Mouse (Mus musculus) midbrain, embryonic 10.5 days (tissue): ENCODE measurements at regions not wholly inside any gene's neighbourhood (a gene's known extent, or its start where the extent isn't known, plus 50 kb on each side); places are given as distances from the start of the nearest gene placed in this dataset.

Experiments used
- DNase-seq: peaks from one replicate; pipeline ENCODE4 v3.0.0-alpha.2; 2017; ENCODE audit warnings: low spot score
- H3K27ac ChIP-seq: fragments of 300-500 bp; sonication (generic); replicated peaks from 2 replicates; pipeline ENCODE4 v1.5.1; 2016; ENCODE audit warnings: mild to moderate bottlenecking
- H3K27me3 ChIP-seq: fragments of 300-500 bp; sonication (generic); 2 replicates; pipeline ENCODE4 v1.6.1; 2016; ENCODE audit warnings: low read depth, mild to moderate bottlenecking; ENCODE audit not compliant: poor library complexity, severe bottlenecking
- H3K36me3 ChIP-seq: fragments of 300-500 bp; sonication (generic); 2 replicates; pipeline ENCODE4 v1.6.1; 2016; ENCODE audit warnings: mild to moderate bottlenecking, moderate library complexity
- H3K4me1 ChIP-seq: fragments of 300-500 bp; sonication (generic); 2 replicates; pipeline ENCODE4 v1.6.1; 2016
- H3K4me3 ChIP-seq: fragments of 300-500 bp; sonication (generic); 2 replicates; pipeline ENCODE4 v1.5.1; 2016; ENCODE audit warnings: mild to moderate bottlenecking, moderate library complexity
- H3K9me3 ChIP-seq: fragments of 300-500 bp; sonication (generic); replicated peaks from 2 replicates; pipeline ENCODE4 v1.6.1; 2016; ENCODE audit warnings: mild to moderate bottlenecking
- WGBS: fragments of 180-500 bp; shearing (Covaris S2); methylation state at CpG from one replicate; pipeline ENCODE4 v1.1.7; 2016; 5-methylcytosine and 5-hydroxymethylcytosine counted together

- 21% methylated on average over 7 of the region's 7 CpGs for WGBS
- no peak overlapping the region for H3K4me3 ChIP-seq
- no peaks in the 10 kb centered on the region for H3K36me3 ChIP-seq
- peaks cover 18% of the 10 kb centered on the region for H3K4me1 ChIP-seq
- peaks cover 16% of the 10 kb centered on the region for H3K27me3 ChIP-seq
- DNase-seq: peak; percentile 37
- H3K9me3 ChIP-seq: no peaks in the 10 kb centered on the region
- no peak overlapping the region for H3K27ac ChIP-seq
These were observed 81.1 kb upstream of the Egr2 start for GRCm38 (mm10) chr10:67454149-67454548.

- no peak overlapping the region for H3K4me3 ChIP-seq
- no peak for DNase-seq
- 36% methylated on average over 22 of the region's 22 CpGs for WGBS
These were observed 76.6 kb upstream of the Egr2 start for GRCm38 (mm10) chr10:67458447-67459272.

GRCm38 (mm10) chr10:67461321-67461720, 74.0 kb upstream of the Egr2 start:
- Histone ChIP-seq H3K27ac (no peak overlapping the region), H3K27me3 (peaks cover 19% of the 10 kb centered on the region), H3K36me3 (no peaks in the 10 kb centered on the region), H3K4me3 (no peak overlapping the region), H3K9me3 (no peaks in the 10 kb centered on the region), H3K4me1 (peaks cover 5% of the 10 kb centered on the region)
- WGBS: 65% methylated on average over 1 of the region's 1 CpGs
- DNase-seq: no peak

More at GRCm38 (mm10) chr10:67458447-67459272, 76.6 kb upstream of the Egr2 start:
- peaks cover 23% of the 10 kb centered on the region for H3K27me3 ChIP-seq
- H3K27ac ChIP-seq: no peak overlapping the region
- no peaks in the 10 kb centered on the region for H3K36me3 ChIP-seq
- H3K9me3 ChIP-seq: no peaks in the 10 kb centered on the region
- peaks cover 15% of the 10 kb centered on the region for H3K4me1 ChIP-seq

DNA sequence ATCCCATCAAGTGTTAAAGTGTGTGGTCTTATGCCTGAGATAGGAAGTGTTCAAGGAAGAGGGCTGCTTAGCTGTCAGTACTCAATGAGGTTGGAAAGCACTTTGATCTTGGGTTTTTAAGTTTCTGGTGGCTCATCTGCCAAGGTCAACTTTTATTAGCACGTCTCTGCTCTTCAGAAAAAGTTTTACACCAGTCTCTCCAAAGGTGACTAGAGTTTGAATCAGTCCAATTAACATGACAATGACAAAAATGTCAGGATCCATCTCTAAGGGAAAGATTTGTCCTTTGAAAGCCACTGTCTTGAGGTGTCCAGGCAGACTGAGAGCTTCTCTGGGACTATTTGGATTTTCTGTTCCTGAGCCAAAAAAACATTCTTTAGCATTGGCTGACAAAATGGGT, 73.4 kb upstream of the Egr2 start:
- no peak overlapping the region for H3K4me3 ChIP-seq
- H3K27ac ChIP-seq: no peak overlapping the region
- H3K4me1 ChIP-seq: peaks cover 5% of the 10 kb centered on the region
- whole genome bisulfite sequencing: 65% methylated on average over 1 of the region's 1 CpGs
- H3K36me3 ChIP-seq: no peaks in the 10 kb centered on the region
- no peaks in the 10 kb centered on the region for H3K9me3 ChIP-seq
- H3K27me3 ChIP-seq: peaks cover 19% of the 10 kb centered on the region
- DNase-seq: no peak

GRCm38 (mm10) chr10:67468724-67469123, 66.6 kb upstream of the Egr2 start:
- Histone ChIP-seq H3K27ac (0 out of 2 replicates have a peak overlapping the region, but pooled peaks have one; percentile 18), H3K9me3 (no peaks in the 10 kb centered on the region), H3K27me3 (no peaks in the 10 kb centered on the region; the same call in 1 of the 2 replicates), H3K36me3 (no peaks in the 10 kb centered on the region), H3K4me3 (no peak overlapping the region), H3K4me1 (peaks cover 8% of the 10 kb centered on the region)
- DNase-seq: no peak
- 67% methylated on average over 8 of the region's 8 CpGs for WGBS

DNA sequence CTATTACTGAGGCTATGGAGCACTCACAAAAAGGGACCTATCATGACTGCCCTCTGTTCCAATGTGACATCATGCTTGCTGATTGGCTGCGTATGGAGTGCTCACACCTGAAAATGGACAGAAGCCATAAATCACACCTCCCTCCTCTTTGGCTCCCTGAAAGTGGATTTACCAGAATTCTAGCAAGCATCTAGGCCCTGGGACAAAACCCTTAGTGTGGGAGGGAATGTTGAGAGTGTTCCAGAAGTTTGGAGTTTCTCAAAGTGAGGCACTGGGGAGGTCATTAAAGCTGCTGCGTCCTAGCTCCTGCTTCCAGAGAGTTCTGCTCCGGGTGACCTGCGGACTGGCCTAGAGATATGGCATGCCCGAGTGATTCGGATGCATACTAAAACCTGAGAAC, 62.3 kb upstream of the Egr2 start:
- Histone ChIP-seq H3K4me3 (no peak overlapping the region), H3K27ac (no peak overlapping the region), H3K9me3 (no peaks in the 10 kb centered on the region), H3K4me1 (peaks cover 8% of the 10 kb centered on the region), H3K27me3 (no peaks in the 10 kb centered on the region; the same call in 1 of the 2 replicates), H3K36me3 (no peaks in the 10 kb centered on the region)
- no peak for DNase-seq
- 94% methylated on average over 6 of the region's 6 CpGs for whole genome bisulfite sequencing

DNA sequence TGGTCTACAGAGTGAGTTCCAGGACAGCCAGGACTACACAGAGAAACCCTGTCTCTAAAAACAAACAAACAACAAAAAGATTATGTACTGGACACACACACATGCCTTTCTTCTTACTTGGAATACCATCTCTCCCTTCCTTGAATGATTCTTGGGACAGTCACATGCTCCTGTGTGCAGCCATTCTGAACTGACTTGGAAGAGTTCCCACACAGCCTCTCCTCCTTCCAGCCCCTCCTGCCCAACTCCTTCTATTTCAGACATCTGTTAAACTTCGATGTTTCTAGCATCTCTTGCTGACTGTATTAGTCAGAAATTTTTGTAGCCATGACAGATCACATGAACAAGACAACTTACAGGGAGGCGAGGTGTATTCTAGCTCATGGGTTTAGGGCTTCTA, 60.9 kb upstream of the Egr2 start:
- no peak overlapping the region for H3K4me3 ChIP-seq
- DNase-seq: no peak
- H3K36me3 ChIP-seq: no peaks in the 10 kb centered on the region
- H3K9me3 ChIP-seq: no peaks in the 10 kb centered on the region
- H3K27me3 ChIP-seq: no peaks in the 10 kb centered on the region; the same call in 1 of the 2 replicates
- H3K4me1 ChIP-seq: no peaks in the 10 kb centered on the region; the same call in 1 of the 2 replicates
- 92% methylated on average over 2 of the region's 2 CpGs for WGBS
- H3K27ac ChIP-seq: no peak overlapping the region

- no peak for DNase-seq
These were observed 53.0 kb upstream of the Egr2 start for GRCm38 (mm10) chr10:67482268-67482667.

GRCm38 (mm10) chr10:67483371-67483770, 51.9 kb upstream of the Egr2 start:
- no peaks in the 10 kb centered on the region for H3K36me3 ChIP-seq
- WGBS: 84% methylated on average over 7 of the region's 7 CpGs
- no peak for DNase-seq
- H3K4me1 ChIP-seq: no peaks in the 10 kb centered on the region; the same call in 1 of the 2 replicates
- H3K27ac ChIP-seq: no peak overlapping the region
- H3K9me3 ChIP-seq: peaks cover 18% of the 10 kb centered on the region
- H3K4me3 ChIP-seq: no peak overlapping the region
- H3K27me3 ChIP-seq: no peaks in the 10 kb centered on the region

More at GRCm38 (mm10) chr10:67482268-67482667, 53.0 kb upstream of the Egr2 start:
- no peak overlapping the region for H3K27ac ChIP-seq
- H3K4me1 ChIP-seq: no peaks in the 10 kb centered on the region; the same call in 1 of the 2 replicates
- peaks cover 18% of the 10 kb centered on the region for H3K9me3 ChIP-seq
- H3K4me3 ChIP-seq: no peak overlapping the region
- 74% methylated on average over 14 of the region's 14 CpGs for WGBS
- no peaks in the 10 kb centered on the region for H3K27me3 ChIP-seq
- H3K36me3 ChIP-seq: no peaks in the 10 kb centered on the region

DNA sequence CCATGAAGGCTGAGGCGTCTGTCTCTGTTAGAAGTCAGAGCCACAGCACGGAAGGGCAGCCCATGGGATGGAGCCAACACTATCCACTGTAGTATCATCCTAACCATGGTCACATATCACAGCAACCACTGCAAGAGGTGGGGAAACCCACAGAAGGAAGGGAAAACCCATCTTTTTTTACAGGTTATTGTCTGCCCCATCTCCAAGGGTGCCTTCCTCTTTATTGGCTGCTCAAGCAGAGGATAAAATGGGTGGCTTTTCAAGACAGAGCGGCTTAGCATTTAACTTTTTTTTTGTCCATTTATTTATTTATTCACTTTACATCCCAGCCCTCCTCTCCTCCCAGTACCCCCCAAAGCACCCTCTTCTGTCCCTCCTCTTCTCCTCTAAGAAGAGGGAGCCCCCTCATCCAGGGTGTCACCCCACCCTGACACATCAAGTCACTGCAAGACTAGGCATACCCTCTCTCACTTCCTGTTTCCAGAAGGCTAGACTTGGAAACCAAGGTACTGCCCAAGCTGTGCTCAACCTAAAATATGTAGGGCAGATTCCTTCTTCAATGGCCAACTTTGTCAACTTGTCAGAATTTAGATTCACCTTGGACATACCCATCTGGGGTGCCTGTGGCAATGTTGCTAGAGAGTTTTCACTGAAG, 51.1 kb upstream of the Egr2 start:
- H3K36me3 ChIP-seq: no peaks in the 10 kb centered on the region
- no peak overlapping the region for H3K27ac ChIP-seq
- H3K4me1 ChIP-seq: no peaks in the 10 kb centered on the region; the same call in 1 of the 2 replicates
- H3K27me3 ChIP-seq: no peaks in the 10 kb centered on the region
- peaks cover 18% of the 10 kb centered on the region for H3K9me3 ChIP-seq
- WGBS: 83% methylated on average over 3 of the region's 3 CpGs
- H3K4me3 ChIP-seq: no peak overlapping the region
- no peak for DNase-seq
